Mouse (Mus musculus) frontal cortex, postnatal 10 days (tissue): Measurements from ENCODE around the gene Acap2.

ENCODE experiments used
- DNase-seq, 2 experiments: peaks; one replicate each; pipeline ENCODE4 v3.0.0; 2022; ENCODE audit warnings: low spot score in 2 of 2, mixed read lengths in 1 of 2

The Acap2 gene

DNA sequence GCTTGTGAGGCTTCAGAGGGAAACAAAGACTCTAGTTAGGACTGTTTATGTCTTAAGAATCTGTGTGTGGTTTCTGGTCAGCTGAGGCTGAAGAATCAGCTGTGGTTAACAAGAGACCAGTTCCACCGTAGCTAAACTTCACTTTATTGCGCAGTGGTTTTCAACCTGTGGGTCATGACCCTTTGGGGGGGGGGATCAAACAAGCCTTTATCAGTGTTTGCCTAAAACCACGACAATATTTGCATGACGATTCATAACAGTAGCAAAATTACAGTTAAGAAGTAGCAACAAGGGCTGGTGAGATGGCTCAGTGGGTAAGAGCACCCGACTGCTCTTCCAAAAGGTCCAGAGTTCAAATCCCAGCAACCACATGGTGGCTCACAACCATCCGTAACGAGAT is 4.7 kb upstream of the Acap2 start:
- DNase-seq = no peak

DNA sequence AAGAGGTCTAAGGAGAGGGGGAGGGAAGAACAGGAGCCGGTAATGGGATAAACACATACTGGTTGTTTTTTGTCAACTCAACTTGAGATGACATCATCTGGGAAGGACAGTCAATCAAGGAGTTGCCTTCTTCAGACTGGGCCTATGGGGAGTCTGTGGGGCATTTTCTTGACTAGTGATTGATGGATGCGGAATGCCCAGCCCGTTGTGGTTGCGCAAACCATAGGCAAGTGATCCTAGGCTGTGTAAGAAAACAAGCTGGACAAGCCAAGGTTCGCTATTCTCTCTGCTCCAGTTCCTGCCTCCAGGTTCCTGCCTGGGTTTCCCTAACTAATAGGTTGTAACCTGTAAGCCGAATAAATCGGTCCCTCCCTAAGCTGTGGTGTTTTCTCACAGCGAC is 4.1 kb upstream of the Acap2 start:
- no peak for DNase-seq

DNA sequence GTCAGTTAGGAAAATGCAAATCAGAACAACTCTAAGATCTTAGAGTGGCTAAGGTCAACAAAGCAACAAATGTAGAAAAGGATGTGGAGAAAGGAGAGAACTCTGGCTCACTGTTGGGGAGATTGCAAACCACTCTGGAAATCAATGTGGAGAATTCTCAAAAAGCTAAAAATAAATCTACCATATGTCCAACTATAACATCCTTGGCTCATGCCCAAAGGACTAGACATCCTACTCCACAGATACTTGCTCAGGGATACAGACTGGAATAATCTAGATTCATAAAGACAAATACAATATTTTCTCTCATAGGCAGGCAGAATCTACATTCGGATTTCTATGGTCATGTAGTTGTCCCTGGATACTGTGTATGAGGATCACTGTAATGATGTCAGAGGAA is 3.2 kb upstream of the Acap2 start:
- DNase-seq = no peak

DNA sequence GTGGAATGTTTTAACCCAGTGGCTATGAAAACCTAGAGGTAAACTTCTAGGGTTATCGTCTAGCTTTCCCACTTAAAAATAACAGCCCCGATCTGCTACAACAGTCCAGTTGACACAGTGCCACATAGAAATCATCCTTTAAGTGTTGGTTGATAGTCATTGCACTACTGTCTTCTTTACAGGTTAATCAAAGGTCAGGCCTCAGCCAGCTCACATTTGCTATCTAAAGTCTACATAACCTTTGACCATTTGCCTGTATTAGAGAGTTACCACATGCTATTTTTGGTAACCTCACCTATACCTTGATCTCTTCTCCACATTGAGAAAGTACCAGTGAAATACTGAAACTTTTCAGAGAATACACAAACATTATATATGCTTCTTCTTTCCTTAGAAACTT is 659 bp upstream of the Acap2 start:
- no peak for DNase-seq

DNA sequence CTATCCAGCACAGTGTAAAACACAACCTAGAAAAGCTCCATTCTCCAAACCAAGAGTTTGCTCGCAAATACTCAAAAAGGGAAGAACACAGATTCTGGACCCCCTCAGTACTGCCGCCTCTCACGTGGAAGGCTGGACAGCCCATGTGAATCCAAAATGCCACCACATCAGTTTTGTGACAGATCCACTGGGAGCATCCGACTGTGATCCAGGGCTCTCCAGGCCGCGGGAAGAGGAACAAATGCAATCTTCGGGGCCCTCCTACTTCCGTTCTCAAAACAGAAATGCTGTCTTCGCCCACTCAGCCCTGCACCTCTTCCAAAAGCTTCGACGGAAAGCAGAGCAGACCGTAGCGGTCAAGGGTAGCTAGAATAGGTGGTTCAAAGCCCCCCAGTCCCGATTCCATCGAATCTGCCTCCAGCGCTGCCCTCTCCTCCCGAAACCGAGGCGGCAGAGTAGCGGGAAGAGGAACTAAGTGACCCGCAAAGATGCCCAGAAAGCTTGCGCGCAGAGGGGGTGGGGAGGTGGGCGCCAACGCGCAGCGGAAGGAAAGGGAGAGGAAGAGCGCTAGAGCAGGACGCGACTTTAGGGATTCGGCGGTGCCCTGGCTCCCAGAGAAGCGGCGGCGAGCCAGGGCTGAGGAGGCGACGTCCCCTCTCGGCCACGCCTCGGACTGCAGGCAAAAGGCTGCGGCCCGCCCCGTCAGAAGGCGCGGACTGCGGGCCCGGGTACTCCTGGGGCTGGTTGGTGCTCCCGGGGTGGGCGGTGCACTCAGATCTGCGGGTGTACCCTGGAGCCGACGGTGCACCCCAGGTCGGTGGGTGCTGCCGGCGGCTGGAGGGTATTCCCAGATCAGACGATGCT is 887 bp downstream of the Acap2 start:
- DNase-seq = peak; percentile 49 to 59

DNA sequence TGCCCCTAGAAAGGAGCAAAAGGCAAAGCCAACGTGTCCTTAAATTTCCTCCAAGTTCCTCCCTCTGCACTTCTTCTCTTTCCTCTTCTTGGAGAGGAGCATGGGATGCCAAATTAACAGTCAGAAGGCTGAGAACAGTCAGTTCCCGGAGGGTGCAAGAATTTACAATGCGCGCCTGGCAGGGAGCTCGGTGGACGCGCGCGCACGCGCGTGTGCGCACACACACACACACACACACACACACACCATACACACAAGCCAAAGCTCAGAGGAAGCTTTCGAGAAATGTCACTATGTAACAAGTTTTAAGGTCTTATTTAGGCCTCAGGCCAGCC is 1.5 kb downstream of the Acap2 start:
- DNase-seq = peak; percentile 37 to 40

DNA sequence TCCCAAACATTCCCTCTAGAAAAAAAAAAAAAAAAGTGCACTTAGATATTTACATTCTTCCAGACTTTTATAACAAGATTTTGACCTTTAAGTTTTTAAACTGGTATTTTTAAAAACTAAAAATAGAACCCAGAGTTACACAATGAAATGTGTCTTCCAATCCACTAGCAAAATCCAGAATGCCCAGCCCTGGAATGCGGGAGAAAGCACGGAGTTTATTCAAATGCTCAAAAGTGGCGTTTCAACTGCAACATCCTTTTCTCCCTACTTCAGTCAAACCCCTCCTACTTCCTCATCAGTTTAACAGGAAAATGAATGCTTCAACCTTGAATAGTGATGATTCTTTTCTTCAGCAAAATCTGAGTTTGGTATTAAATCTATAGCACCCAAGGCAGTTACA is 4.1 kb downstream of the Acap2 start:
- no peak for DNase-seq

DNA sequence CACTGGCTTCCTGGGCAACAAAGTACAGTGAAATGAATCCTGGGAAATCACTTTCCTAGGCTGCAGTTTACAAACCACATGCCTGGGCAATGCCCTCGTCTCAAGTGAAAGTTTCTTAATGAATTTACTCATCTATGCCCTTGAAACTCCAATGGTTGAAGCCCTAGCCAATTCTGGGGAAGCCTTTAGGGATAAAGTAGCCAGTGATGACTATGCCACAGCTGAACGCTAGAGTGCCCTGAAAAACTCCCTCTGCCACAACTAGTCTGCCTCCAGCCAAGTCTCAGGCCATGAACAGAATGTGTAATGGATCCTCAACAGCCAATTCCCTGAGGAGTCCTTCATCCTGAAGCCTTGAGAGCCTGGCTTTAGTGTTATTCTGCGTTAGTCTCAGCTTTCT is 8.5 kb downstream of the Acap2 start:
- DNase-seq = no peak

DNA sequence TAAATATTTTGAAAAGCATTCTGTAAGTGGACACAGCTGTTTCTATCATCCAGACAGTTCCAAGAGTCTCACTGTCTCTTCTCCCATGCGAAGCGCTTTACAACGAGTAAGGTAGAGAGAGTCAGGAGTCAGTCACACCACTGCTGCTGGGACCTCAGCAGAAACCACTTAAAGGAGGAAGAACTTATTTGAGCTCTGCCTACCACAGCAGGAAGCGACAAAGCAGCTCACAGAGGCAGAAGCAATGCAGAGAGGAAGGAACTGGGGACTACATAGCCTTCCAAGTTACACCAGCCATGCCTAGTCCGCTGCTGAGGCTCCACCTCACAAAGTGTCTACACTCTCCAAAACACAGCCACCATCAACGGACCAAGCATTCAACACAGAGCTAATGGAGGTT is 9.2 kb downstream of the Acap2 start:
- DNase-seq = no peak

DNA sequence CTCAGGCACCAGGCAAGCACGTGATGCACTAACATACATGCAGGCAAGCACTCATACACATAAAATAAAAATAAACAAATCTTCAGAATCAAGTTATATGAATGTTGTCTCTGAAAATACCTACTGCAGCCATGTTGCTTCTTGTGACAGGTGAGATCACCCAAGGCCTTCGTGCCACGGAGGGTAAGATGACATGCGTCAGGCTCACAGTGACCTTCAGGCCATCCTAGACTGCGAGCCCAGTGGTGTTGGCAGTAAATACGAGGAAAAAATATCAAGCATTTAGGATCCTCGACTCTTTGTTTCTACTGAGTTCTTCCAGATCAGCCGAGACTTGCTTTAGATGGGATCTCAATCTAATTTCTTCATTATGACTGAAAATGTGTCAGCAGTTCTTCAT is 10.6 kb downstream of the Acap2 start:
- no peak for DNase-seq

DNA sequence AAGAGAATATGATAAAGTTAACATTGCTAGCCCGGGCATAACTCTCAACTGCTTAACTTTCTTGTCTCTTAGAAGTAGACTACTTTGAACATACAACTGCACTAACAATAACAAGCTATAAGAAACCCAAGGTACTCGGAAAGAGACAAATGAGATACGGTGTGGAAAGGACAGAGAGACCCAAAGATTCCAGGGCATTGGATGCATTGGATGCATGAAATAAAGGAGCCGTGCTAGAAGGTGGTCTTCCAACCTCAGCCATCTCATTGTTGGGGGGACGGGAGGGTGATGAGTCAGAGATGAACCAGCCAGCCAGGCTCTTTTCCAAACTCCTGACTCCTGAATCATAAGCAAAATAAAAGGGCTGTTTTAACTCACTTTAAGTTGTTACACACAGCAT is 11.8 kb downstream of the Acap2 start:
- DNase-seq = no peak

DNA sequence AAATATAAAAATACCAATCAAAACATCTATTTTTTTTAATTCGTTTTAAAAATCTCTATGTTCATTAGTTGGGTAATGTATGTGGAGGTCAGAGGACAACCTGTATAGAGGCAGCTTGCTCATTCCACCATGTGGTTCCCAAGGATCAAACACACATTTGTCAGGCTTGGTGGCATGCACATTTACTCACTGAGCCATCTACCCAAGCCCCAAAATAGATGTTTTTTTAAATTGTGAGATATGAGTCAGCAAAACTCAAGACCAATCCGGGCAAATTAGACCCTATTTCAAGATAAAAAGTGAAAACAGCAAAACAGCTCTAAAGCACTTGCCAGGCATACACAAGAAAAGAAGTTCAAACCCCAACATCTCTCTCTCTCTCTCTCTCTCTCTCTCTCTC is 12.2 kb downstream of the Acap2 start:
- DNase-seq = no peak

DNA sequence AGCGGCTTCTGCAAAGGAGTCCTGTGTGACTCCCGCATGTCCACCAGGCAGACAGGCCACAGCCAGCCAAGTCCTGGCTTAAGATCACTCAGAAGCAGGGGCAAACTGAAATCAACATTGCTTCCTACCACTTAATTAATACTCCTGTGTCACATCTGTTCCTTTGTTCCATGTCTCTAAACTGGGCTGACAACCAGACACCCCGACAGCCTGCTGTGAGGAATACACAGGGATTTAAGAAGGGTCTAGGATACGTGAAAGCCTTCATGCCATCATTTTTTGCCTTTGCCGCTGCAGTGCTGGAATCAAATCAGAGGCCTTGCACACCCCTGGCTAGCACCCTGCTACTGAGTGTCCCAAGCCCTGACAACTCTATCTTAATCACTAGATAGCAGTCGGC is 12.8 kb downstream of the Acap2 start:
- DNase-seq = no peak

DNA sequence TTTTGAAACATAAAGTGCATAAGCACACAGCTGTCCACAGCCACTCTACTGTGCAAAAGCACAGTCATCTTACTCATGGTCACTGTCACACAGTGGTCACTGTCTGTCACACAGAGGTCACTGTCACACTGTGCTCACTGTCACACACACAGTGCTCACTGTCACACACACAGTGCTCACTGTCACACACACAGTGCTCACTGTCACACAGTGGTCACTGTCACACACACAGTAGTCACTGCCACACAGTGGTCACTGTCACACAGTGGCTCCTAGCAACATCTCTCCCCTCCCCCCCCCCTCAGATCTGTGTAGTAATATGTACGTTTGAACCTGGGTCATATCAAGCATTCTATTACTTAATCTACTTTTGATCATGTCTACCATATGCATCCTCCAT is 13.9 kb downstream of the Acap2 start:
- DNase-seq = no peak

DNA sequence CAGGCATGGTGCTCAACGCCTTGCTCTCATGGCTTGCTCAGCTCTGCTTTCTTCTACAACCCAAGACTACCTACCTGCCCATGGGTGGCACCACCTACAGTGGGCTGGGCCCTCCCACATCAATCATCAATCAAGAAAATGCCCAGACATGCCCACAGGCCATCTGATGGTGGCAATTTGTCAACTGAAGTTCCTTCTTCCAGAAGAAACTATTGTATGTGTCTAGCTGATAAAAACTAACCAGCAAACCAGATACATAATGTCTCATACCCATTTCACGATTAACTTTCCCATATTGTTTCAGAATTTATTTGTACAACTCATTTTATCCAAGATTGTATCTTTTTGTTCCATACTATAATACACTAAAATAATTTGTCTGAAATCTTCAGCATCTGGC is 15.3 kb downstream of the Acap2 start:
- DNase-seq = no peak

DNA sequence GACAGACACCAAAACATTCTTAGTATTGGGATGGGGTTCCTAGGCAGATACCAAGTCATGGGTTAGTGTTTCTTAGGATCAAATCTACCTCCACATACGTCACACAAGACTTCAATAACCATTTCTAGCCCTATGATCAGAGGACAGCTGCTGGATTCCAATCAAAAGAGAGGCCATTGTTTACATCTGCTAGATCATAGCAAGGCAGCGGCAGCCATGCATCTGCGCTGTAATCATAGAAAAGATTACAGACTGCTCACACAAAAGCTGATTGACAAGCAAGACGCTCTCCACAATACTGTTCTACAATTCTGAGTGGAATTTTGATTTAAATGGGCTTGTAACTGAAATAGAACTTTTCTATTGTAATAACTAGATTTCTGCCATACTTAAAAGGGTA is 16.3 kb downstream of the Acap2 start:
- DNase-seq = no peak

DNA sequence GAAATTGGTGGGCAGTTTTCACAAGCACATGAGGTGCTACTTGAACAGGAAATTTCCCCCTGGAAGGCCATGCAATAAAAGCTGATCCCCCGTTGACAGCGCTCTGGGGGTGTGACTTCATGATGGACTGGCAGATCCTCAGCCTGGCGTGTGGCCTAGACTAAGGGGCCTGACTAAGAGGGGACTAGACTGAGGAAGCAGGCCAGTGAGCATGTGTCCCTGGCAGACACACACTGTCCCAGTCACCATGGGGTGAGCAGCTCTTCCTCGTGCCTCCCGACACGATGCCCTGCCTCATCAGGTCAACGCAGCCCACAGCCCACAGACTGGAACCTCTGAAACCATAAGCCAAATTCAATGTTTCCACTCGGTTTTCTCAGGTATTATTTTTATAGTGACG is 18.5 kb downstream of the Acap2 start:
- no peak for DNase-seq

DNA sequence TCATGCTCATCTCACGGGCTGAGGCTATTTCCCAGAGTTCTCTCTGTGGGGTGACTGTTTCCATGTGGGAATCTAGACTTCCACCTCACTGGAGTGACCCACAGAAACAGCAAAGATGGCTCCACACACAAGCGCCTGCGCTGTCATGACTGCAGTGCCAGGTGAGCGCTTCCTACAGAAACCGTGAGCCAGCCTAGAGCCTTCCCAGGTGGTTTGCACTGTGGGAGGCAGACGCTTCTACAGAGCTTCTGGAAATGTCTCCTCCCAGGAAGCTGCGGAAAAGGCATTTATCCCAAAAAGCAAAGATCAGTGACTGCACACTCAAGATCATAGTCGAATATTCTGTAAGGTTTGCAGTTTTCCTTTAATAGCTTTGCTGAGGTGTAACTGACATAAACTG is 20.2 kb downstream of the Acap2 start:
- no peak for DNase-seq

DNA sequence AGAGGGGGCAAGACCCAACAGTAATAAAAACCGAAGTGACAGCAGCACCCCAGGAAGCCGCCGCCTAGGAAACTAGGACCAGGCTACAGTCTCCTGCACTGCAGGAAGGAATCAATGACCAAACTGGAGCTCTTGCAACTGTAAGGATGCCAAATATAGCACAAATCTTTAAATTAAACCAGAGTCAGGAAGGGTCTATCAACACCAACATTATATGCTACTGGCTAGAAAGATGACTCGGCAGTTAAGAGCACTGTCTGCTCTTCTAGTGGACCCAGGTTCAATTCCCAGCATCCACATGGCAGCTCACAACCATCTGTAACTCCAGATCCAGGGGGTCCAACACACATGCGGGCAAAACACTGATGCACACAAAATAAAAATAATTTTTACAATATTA is 21.7 kb downstream of the Acap2 start:
- no peak for DNase-seq

DNA sequence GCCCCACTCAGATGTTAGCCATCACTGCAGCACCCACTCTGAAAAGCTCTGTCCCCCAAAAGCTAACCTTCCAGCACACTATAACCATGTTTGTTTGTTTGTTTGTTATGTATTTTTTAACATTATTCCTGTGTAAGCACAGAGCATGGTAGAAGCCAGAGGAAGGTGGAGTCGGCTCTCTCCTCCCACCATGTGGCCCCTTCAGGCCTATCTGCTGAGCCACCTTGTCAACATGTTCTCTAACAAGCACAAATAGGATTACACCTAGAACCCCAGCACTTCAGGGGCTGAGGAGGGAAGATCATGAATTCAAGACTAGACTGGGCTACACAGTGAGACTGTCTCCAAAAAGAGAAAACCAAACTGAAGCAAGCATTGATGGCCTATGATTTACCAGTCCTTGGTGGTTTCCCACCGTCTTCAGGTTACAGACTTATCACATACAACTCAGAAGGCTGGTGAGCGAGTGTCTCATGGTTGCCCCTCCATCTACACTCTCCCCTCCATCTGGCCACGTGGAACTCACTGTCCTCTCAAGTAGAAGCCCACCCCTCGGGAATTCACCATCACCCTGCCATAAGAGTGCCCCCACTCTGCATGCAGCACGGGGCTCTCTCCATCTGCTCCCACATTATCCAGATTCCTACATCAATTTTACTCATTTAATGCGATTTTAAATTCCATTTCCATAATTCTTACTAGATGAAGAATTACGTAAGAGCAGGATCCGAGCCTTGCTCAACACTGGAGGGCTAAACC is 26.0 kb downstream of the Acap2 start:
- DNase-seq = no peak

DNA sequence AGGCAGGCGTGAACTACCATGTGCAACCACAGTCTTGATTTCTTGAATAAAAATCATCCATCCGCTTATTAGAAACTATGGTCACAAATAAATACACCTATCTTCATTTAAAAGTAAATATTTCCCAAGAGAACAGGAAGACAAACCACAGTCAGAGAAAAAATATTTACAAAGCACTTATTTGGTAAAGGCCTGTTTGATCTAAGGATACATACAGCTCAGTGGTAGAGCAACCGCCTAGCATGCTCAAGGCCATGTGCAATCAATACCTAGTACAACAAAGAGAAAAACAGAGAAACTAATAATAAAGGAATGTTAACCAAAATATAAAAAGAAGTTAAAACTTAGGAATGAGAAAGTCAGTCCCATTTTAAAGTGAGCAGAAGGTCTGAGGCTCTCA is 28.8 kb downstream of the Acap2 start:
- DNase-seq = no peak

DNA sequence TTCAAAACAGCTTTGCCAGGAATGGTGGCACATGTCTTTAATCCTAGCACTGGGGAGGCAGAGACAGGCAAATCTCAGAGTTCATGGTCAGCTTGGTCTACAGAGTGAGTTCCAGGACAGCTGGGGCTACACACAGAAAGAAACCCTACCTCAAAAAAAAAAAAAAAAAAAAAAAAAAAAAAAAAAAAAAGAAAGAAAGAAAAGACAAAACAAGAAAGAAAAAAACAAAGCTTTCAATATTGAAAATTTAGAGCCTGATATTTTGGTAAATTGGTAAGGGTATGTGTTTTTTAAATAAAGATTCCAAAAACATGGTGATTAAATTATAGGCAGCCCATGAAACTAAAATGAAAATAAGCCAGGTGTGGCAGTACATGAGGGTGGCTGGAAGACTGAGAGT is 29.6 kb downstream of the Acap2 start:
- no peak for DNase-seq

DNA sequence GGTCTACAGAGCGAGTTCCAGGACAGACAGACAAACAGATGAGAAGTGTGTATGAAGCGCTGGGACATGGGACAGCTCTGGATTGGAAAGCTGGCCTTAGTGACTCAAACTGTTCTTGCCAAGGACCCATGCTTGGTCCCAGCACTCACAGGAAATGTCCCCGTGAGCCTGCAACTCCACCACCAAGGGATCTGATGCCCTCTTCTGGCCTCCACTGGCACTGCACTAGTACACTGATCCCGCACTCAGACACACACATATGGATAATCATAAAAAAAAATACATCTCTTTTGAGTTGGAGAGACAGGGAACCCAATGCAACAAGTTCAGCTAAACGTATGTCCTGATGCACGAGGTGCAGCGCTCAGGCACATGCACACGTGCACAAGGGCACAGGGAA is 30.7 kb downstream of the Acap2 start:
- no peak for DNase-seq

DNA sequence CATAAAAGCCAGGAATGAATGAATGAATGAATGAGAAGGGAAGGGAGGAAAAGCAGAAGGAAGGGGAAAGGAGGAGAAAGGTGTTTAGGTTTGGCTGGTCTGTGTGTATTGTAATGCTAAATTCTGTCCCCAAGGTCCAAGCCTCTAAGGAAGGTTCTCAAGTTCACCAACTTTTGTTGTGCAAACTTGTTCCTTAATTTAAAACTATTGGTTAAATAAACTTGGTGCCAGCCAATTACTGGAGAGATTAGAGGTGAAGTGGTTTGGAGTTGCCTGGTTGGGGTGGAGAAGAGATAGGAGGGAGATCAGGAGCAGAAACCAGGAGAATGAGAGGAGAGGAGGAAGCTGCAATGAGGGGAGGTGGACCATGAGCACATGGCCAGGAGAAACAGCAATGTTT is 31.4 kb downstream of the Acap2 start:
- no peak for DNase-seq
